Mouse (Mus musculus): ENCODE measurements at regions not wholly inside any gene's neighbourhood (a gene's known extent, or its start where the extent isn't known, plus 50 kb on each side); places are given as distances from the start of the nearest gene placed in this dataset.

- ATAC-seq (ENCODE audit: low FRiP score): no peak
- H3K4me3 ChIP-seq (ENCODE audit: low read depth, low read length): no peak overlapping the region
- DNase-seq (ENCODE audit: low spot score): no peak
- no peak for TF ChIP-seq CTCF (IDR thresholded peaks at IDR 0.05)
- 98% methylated on average over 3 of the region's 3 CpGs for WGBS
- no peaks in the 10 kb centered on the region for H3K36me3 ChIP-seq (ENCODE audit: insufficient read depth, low read length)
- no peak overlapping the region for H3K4me2 ChIP-seq (ENCODE audit: low read depth, low read length, poor library complexity, severe bottlenecking)
- no peaks in the 10 kb centered on the region for H3K4me1 ChIP-seq (ENCODE audit: insufficient read depth, low read length)
- H3K9ac ChIP-seq (replicated peaks; ENCODE audit: low read length, poor library complexity, severe bottlenecking): no peak overlapping the region
- no peaks in the 10 kb centered on the region for H3K27me3 ChIP-seq (ENCODE audit: insufficient read depth, low read length)
- no peak overlapping the region for H3K27ac ChIP-seq (ENCODE audit: low read depth, low read length)
- H3K9me3 ChIP-seq (ENCODE audit: low read length): no peaks in the 10 kb centered on the region
Measured at GRCm38 (mm10) chr6:138956461-138957072, 298.2 kb upstream of the Igbp1b start.

DNA sequence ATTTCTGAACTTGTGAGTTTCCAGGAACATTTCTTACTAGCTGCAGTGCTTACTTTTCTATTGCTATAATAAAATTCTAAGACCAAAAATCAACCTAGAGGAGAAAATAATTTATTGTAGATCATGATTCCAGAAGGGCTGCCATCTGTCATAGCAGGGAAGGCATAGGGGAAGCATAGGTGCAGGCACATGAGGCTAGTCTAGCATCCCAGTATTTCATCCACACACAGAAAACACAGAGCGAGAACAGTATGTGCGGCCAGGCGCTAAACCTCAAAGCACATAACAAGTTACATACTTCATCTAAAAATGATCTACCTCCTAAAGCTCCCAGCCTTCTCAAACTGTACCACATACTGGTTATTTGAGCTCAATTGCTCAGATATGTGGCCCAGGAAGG is 292.5 kb upstream of the Igbp1b start:
- DNase-seq (ENCODE audit: low spot score) (no peak), ATAC-seq (ENCODE audit: low FRiP score) (no peak)
- H3K4me1 ChIP-seq (ENCODE audit: insufficient read depth, low read length): no peaks in the 10 kb centered on the region
- H3K27me3 ChIP-seq (ENCODE audit: insufficient read depth, low read length): no peaks in the 10 kb centered on the region
- H3K9ac ChIP-seq (replicated peaks; ENCODE audit: low read length, poor library complexity, severe bottlenecking): no peak overlapping the region
- H3K9me3 ChIP-seq (ENCODE audit: low read length): no peaks in the 10 kb centered on the region
- H3K4me3 ChIP-seq (ENCODE audit: low read depth, low read length): no peak overlapping the region
- TF ChIP-seq CTCF (IDR thresholded peaks at IDR 0.05): no peak
- 96% methylated on average over 3 of the region's 3 CpGs for WGBS
- no peaks in the 10 kb centered on the region for H3K36me3 ChIP-seq (ENCODE audit: insufficient read depth, low read length)
- no peak overlapping the region for H3K4me2 ChIP-seq (ENCODE audit: low read depth, low read length, poor library complexity, severe bottlenecking)
- H3K27ac ChIP-seq (ENCODE audit: low read depth, low read length): no peak overlapping the region

DNA sequence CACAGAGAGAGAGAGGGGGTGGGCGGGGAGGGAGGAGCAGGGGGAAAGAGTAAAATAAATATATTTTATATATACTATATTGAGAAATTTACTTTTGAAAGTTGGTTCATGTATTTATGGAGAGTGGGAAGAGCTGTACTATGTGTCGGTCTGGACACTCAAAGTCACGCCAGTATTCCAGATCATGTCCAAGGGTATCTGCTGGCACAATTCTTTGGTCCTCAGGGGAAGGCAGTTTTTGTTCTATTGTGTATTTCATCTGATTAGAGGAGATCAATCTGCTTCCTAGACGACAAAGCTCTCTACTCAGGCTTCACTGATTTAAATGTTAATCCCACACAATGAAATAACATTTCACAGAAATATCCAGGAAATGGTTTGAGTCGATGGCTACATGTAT is 288.3 kb upstream of the Igbp1b start:
- no peak overlapping the region for H3K4me2 ChIP-seq (ENCODE audit: low read depth, low read length, poor library complexity, severe bottlenecking)
- no peaks in the 10 kb centered on the region for H3K4me1 ChIP-seq (ENCODE audit: insufficient read depth, low read length)
- WGBS: 42% methylated on average over 5 of the region's 5 CpGs
- no peak overlapping the region for H3K9ac ChIP-seq (replicated peaks; ENCODE audit: low read length, poor library complexity, severe bottlenecking)
- no peaks in the 10 kb centered on the region for H3K36me3 ChIP-seq (ENCODE audit: insufficient read depth, low read length)
- H3K27me3 ChIP-seq (ENCODE audit: insufficient read depth, low read length): no peaks in the 10 kb centered on the region
- ATAC-seq (ENCODE audit: low FRiP score) (no peak), DNase-seq (ENCODE audit: low spot score) (no peak)
- no peak overlapping the region for H3K27ac ChIP-seq (ENCODE audit: low read depth, low read length)
- no peak overlapping the region for H3K4me3 ChIP-seq (ENCODE audit: low read depth, low read length)
- H3K9me3 ChIP-seq (ENCODE audit: low read length): no peaks in the 10 kb centered on the region
- no peak for TF ChIP-seq CTCF (IDR thresholded peaks at IDR 0.05)

GRCm38 (mm10) chr6:138945432-138945831 is 287.1 kb upstream of the Igbp1b start:
- DNase-seq (ENCODE audit: low spot score) (no peak), ATAC-seq (ENCODE audit: low FRiP score) (no peak)
- no peaks in the 10 kb centered on the region for H3K4me1 ChIP-seq (ENCODE audit: insufficient read depth, low read length)
- H3K4me3 ChIP-seq (ENCODE audit: low read depth, low read length): no peak overlapping the region
- H3K27ac ChIP-seq (ENCODE audit: low read depth, low read length): no peak overlapping the region
- H3K9me3 ChIP-seq (ENCODE audit: low read length): no peaks in the 10 kb centered on the region
- WGBS: 79% methylated on average over 1 of the region's 1 CpGs
- no peak overlapping the region for H3K9ac ChIP-seq (replicated peaks; ENCODE audit: low read length, poor library complexity, severe bottlenecking)
- H3K4me2 ChIP-seq (ENCODE audit: low read depth, low read length, poor library complexity, severe bottlenecking): no peak overlapping the region
- TF ChIP-seq CTCF (IDR thresholded peaks at IDR 0.05): no peak
- no peaks in the 10 kb centered on the region for H3K27me3 ChIP-seq (ENCODE audit: insufficient read depth, low read length)
- no peaks in the 10 kb centered on the region for H3K36me3 ChIP-seq (ENCODE audit: insufficient read depth, low read length)

DNA sequence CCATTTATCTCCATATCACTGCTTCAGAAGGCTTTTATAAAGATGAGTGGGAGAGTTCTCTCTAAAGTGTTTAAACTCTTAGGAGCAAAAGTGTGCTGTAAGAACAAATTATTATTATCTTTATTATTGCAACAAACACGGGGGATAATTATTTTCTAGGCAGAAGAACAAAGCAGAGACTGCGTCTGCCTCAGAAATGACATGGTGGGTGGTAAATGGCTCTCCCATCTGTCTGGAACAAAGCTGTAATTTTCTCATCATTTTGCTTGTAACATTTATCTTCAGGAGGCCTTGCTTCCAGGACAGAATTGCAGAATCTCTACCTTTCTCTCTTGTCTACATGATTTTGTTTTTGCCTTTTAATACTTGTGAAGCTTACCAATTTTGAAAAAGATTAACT is 261.8 kb upstream of the Igbp1b start:
- Histone ChIP-seq H3K9me3 (ENCODE audit: low read length) (no peaks in the 10 kb centered on the region), H3K27ac (ENCODE audit: low read depth, low read length) (no peak overlapping the region), H3K9ac (replicated peaks; ENCODE audit: low read length, poor library complexity, severe bottlenecking) (no peak overlapping the region), H3K27me3 (ENCODE audit: insufficient read depth, low read length) (no peaks in the 10 kb centered on the region), H3K4me1 (ENCODE audit: insufficient read depth, low read length) (no peaks in the 10 kb centered on the region), H3K4me3 (ENCODE audit: low read depth, low read length) (no peak overlapping the region), H3K4me2 (ENCODE audit: low read depth, low read length, poor library complexity, severe bottlenecking) (no peak overlapping the region), H3K36me3 (ENCODE audit: insufficient read depth, low read length) (no peaks in the 10 kb centered on the region)
- ATAC-seq (ENCODE audit: low FRiP score): no peak
- TF ChIP-seq CTCF (IDR thresholded peaks at IDR 0.05): no peak
- WGBS: 64% methylated on average over 2 of the region's 2 CpGs
- no peak for DNase-seq (ENCODE audit: low spot score)

DNA sequence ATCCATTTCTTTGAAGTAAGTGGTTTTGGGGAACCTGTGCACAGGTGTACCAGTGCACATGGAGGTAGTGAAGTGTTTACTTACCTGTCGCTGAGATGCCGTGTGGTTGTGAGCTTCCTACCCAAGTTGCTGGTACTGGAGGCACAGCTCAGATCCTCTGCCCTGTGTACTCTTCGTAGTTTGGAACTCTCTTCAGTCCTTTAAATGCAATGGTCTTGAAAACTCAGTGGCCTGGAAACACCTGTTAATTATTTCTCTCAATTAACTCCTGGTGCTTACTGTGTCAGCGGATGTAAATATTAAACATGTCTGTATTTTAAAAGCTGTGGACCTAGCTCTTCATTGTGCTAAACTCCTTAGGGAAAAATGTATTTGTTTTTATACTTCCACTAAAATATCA is 261.2 kb upstream of the Igbp1b start:
- Histone ChIP-seq H3K4me2 (ENCODE audit: low read depth, low read length, poor library complexity, severe bottlenecking) (no peak overlapping the region), H3K27me3 (ENCODE audit: insufficient read depth, low read length) (no peaks in the 10 kb centered on the region), H3K4me1 (ENCODE audit: insufficient read depth, low read length) (no peaks in the 10 kb centered on the region), H3K9me3 (ENCODE audit: low read length) (no peaks in the 10 kb centered on the region), H3K4me3 (ENCODE audit: low read depth, low read length) (no peak overlapping the region), H3K36me3 (ENCODE audit: insufficient read depth, low read length) (no peaks in the 10 kb centered on the region), H3K27ac (ENCODE audit: low read depth, low read length) (no peak overlapping the region), H3K9ac (replicated peaks; ENCODE audit: low read length, poor library complexity, severe bottlenecking) (no peak overlapping the region)
- no peak for ATAC-seq (ENCODE audit: low FRiP score)
- DNase-seq (ENCODE audit: low spot score): no peak
- 92% methylated on average over 4 of the region's 4 CpGs for WGBS
- TF ChIP-seq CTCF (IDR thresholded peaks at IDR 0.05): no peak

Data from midbrain, postnatal 0 days (tissue).